Mouse (Mus musculus) heart, embryonic 13.5 days (tissue): ENCODE data around the gene Enthd1. TPM values are rescaled to one million over a fixed set of nuclear protein-coding genes. Genes with fewer than 3 reads are reported as not detected.
A peak's percentile ranks its signal among the peaks of the same experiment; 100 is the strongest.
"Not testable (repeated sequence)": the region's sequence is repeated elsewhere in the genome, so short reads cannot be mapped to it uniquely, and the experiment has no call there.

Experiments used
- ATAC-seq: fragments of 200-750 bp; cut with Nextera tagmentation; 2 replicates; pipeline ENCODE4 v1.8.0; 2017; ENCODE audit warnings: moderate TSS enrichment; ENCODE audit not compliant: insufficient number of reproducible peaks, low FRiP score, low TSS enrichment; ENCODE audit errors: extremely low read depth
- H3K27ac ChIP-seq: fragments of 300-500 bp; sonication (generic); replicated peaks from 2 replicates; pipeline ENCODE4 v1.5.1; 2015; ENCODE audit warnings: moderate library complexity, mild to moderate bottlenecking, inconsistent platforms
- H3K27me3 ChIP-seq: fragments of 300-500 bp; sonication (generic); replicated peaks from 2 replicates; pipeline ENCODE4 v1.6.1; 2015; ENCODE audit warnings: mild to moderate bottlenecking, inconsistent platforms
- H3K36me3 ChIP-seq: fragments of 300-500 bp; sonication (generic); 2 replicates; pipeline ENCODE4 v1.6.1; 2015; ENCODE audit warnings: mild to moderate bottlenecking, inconsistent platforms
- H3K4me1 ChIP-seq: fragments of 300-500 bp; sonication (generic); 2 replicates; pipeline ENCODE4 v1.6.1; 2015; ENCODE audit warnings: inconsistent platforms
- H3K4me2 ChIP-seq: fragments of 300-500 bp; sonication (generic); 2 replicates; pipeline ENCODE4 v1.6.1; 2015; ENCODE audit warnings: inconsistent platforms, mild to moderate bottlenecking, moderate library complexity
- H3K4me3 ChIP-seq: fragments of 300-500 bp; sonication (generic); 2 replicates; pipeline ENCODE4 v1.5.1; 2015; ENCODE audit warnings: moderate library complexity, mild to moderate bottlenecking, inconsistent platforms
- H3K9ac ChIP-seq: fragments of 300-500 bp; sonication (generic); 2 replicates; pipeline ENCODE4 v1.6.1; 2015; ENCODE audit warnings: inconsistent platforms, mild to moderate bottlenecking, moderate library complexity
- H3K9me3 ChIP-seq: fragments of 300-500 bp; sonication (generic); 2 replicates; pipeline ENCODE4 v1.6.1; 2016; ENCODE audit warnings: inconsistent platforms
- WGBS: fragments of 180-500 bp; shearing (Covaris S2); methylation state at CpG from one replicate; pipeline ENCODE4 v1.1.7; 2015; ENCODE audit warnings: mixed read lengths; 5-methylcytosine and 5-hydroxymethylcytosine counted together
- polyA plus RNA-seq: library from polyadenylated mRNA; unstranded; fragments of >200 nt; fragmentation: Nextera tagmentation; extraction: Ambion mirVana; gene quantifications from 2 replicates; pipeline ENCODE4 v1.2.1, GENCODE M21; 2015

Enthd1 gene
- polyA plus RNA-seq, 1 experiment from 2014 or later = not detected

- Histone ChIP-seq H3K27me3 (0 out of 2 replicates have a peak, but pooled peaks cover 3% of the 10 kb centered on the region), H3K4me3 (no peak overlapping the region), H3K9ac (no peak overlapping the region), H3K9me3 (no peaks in the 10 kb centered on the region), H3K27ac (no peak overlapping the region), H3K36me3 (no peaks in the 10 kb centered on the region), H3K4me2 (no peak overlapping the region), H3K4me1 (no peaks in the 10 kb centered on the region)
- 79% methylated on average over 2 of the region's 2 CpGs for WGBS
- no peak for ATAC-seq
Measured at GRCm38 (mm10) chr15:80502741-80503140, 62.2 kb downstream of the Enthd1 start.

- Histone ChIP-seq H3K27ac (no peak overlapping the region), H3K9ac (no peak overlapping the region), H3K9me3 (no peaks in the 10 kb centered on the region), H3K36me3 (no peaks in the 10 kb centered on the region), H3K4me3 (no peak overlapping the region), H3K27me3 (0 out of 2 replicates have a peak, but pooled peaks cover 6% of the 10 kb centered on the region), H3K4me2 (no peak overlapping the region), H3K4me1 (no peaks in the 10 kb centered on the region)
- no peak for ATAC-seq
- 75% methylated on average over 21 of the region's 21 CpGs for WGBS
Measured at GRCm38 (mm10) chr15:80501106-80502096, 63.6 kb downstream of the Enthd1 start.

GRCm38 (mm10) chr15:80500426-80500825 is 64.5 kb downstream of the Enthd1 start:
- Histone ChIP-seq H3K36me3 (no peaks in the 10 kb centered on the region), H3K4me2 (no peak overlapping the region), H3K27me3 (0 out of 2 replicates have a peak, but pooled peaks cover 11% of the 10 kb centered on the region), H3K4me3 (no peak overlapping the region), H3K9ac (no peak overlapping the region), H3K4me1 (no peaks in the 10 kb centered on the region), H3K9me3 (no peaks in the 10 kb centered on the region), H3K27ac (no peak overlapping the region)
- 71% methylated on average over 10 of the region's 10 CpGs for WGBS
- ATAC-seq = no peak

GRCm38 (mm10) chr15:80497733-80498132 is 67.2 kb downstream of the Enthd1 start:
- not testable (repeated sequence) for H3K36me3 ChIP-seq, H3K4me2 ChIP-seq, H3K4me1 ChIP-seq, H3K9ac ChIP-seq, H3K9me3 ChIP-seq, H3K27ac ChIP-seq, H3K4me3 ChIP-seq, ATAC-seq
- WGBS = 67% methylated on average over 3 of the region's 3 CpGs
- H3K27me3 ChIP-seq = peaks cover 33% of the 10 kb centered on the region

GRCm38 (mm10) chr15:80491505-80491904 is 73.5 kb downstream of the Enthd1 start:
- H3K36me3 ChIP-seq = no peaks in the 10 kb centered on the region
- H3K4me1 ChIP-seq = no peaks in the 10 kb centered on the region
- 55% methylated on average over 4 of the region's 4 CpGs for WGBS
- no peak overlapping the region for H3K27ac ChIP-seq
- no peak overlapping the region for H3K9ac ChIP-seq
- H3K9me3 ChIP-seq = 0 out of 2 replicates have a peak, but pooled peaks cover 5% of the 10 kb centered on the region
- H3K4me3 ChIP-seq = no peak overlapping the region
- ATAC-seq = no peak
- peaks cover 27% of the 10 kb centered on the region for H3K27me3 ChIP-seq
- H3K4me2 ChIP-seq = no peak overlapping the region

- H3K4me1 ChIP-seq = peaks cover 5% of the 10 kb centered on the region
- H3K9ac ChIP-seq = no peak overlapping the region
- no peak overlapping the region for H3K4me2 ChIP-seq
- H3K9me3 ChIP-seq = 0 out of 2 replicates have a peak, but pooled peaks cover 5% of the 10 kb centered on the region
- peaks cover 20% of the 10 kb centered on the region for H3K27me3 ChIP-seq
- 55% methylated on average over 5 of the region's 5 CpGs for WGBS
- H3K27ac ChIP-seq = no peak overlapping the region
- H3K4me3 ChIP-seq = no peak overlapping the region
- no peaks in the 10 kb centered on the region for H3K36me3 ChIP-seq
- ATAC-seq = no peak
Measured at GRCm38 (mm10) chr15:80490151-80490550, 74.8 kb downstream of the Enthd1 start.

GRCm38 (mm10) chr15:80488658-80489057 is 76.3 kb downstream of the Enthd1 start:
- Histone ChIP-seq H3K4me1 (peaks cover 9% of the 10 kb centered on the region), H3K27me3 (peaks cover 7% of the 10 kb centered on the region), H3K9ac (no peak overlapping the region), H3K4me3 (no peak overlapping the region), H3K4me2 (no peak overlapping the region), H3K27ac (no peak overlapping the region), H3K36me3 (no peaks in the 10 kb centered on the region), H3K9me3 (0 out of 2 replicates have a peak, but pooled peaks cover 5% of the 10 kb centered on the region)
- whole genome bisulfite sequencing = 62% methylated on average over 3 of the region's 3 CpGs
- no peak for ATAC-seq

- Histone ChIP-seq H3K4me2 (0 out of 2 replicates have a peak overlapping the region, but pooled peaks have one; percentile 5), H3K9ac (no peak overlapping the region), H3K9me3 (no peaks in the 10 kb centered on the region), H3K27me3 (peaks cover 4% of the 10 kb centered on the region; the same call in 1 of the 2 replicates), H3K27ac (no peak overlapping the region), H3K4me1 (peaks cover 13% of the 10 kb centered on the region), H3K36me3 (no peaks in the 10 kb centered on the region), H3K4me3 (no peak overlapping the region)
- ATAC-seq = no peak
- WGBS = 79% methylated on average over 1 of the region's 1 CpGs
Measured at GRCm38 (mm10) chr15:80485601-80486000, 79.4 kb downstream of the Enthd1 start.

- Histone ChIP-seq H3K27me3 (peaks cover 4% of the 10 kb centered on the region; the same call in 1 of the 2 replicates), H3K27ac (no peak overlapping the region), H3K4me2 (no peak overlapping the region), H3K36me3 (no peaks in the 10 kb centered on the region), H3K4me3 (no peak overlapping the region), H3K9me3 (no peaks in the 10 kb centered on the region), H3K4me1 (peaks cover 13% of the 10 kb centered on the region), H3K9ac (no peak overlapping the region)
- WGBS = 76% methylated on average over 9 of the region's 9 CpGs
- ATAC-seq = no peak
Measured at GRCm38 (mm10) chr15:80483041-80483705, 81.8 kb downstream of the Enthd1 start.

GRCm38 (mm10) chr15:80482348-80482747 is 82.6 kb downstream of the Enthd1 start:
- H3K9me3 ChIP-seq = no peaks in the 10 kb centered on the region
- H3K27ac ChIP-seq = no peak overlapping the region
- peaks cover 13% of the 10 kb centered on the region for H3K4me1 ChIP-seq
- no peaks in the 10 kb centered on the region for H3K36me3 ChIP-seq
- H3K9ac ChIP-seq = no peak overlapping the region
- no peak overlapping the region for H3K4me2 ChIP-seq
- ATAC-seq = no peak
- H3K27me3 ChIP-seq = peaks cover 4% of the 10 kb centered on the region; the same call in 1 of the 2 replicates
- 64% methylated on average over 8 of the region's 8 CpGs for WGBS
- H3K4me3 ChIP-seq = no peak overlapping the region

GRCm38 (mm10) chr15:80474429-80475002 is 90.4 kb downstream of the Enthd1 start:
- WGBS = 69% methylated on average over 6 of the region's 6 CpGs
- H3K27ac ChIP-seq = no peak overlapping the region
- no peak overlapping the region for H3K4me3 ChIP-seq
- no peak overlapping the region for H3K4me2 ChIP-seq
- H3K9ac ChIP-seq = no peak overlapping the region
- no peak for ATAC-seq
- H3K9me3 ChIP-seq = no peaks in the 10 kb centered on the region
- peaks cover 24% of the 10 kb centered on the region; the same call in 1 of the 2 replicates for H3K27me3 ChIP-seq
- H3K36me3 ChIP-seq = no peaks in the 10 kb centered on the region
- no peaks in the 10 kb centered on the region for H3K4me1 ChIP-seq
